Mouse (Mus musculus) left cerebral cortex, postnatal 25 days (tissue): ENCODE measurements around the gene Brwd1. TPM values are rescaled to one million over a fixed set of nuclear protein-coding genes. Genes with fewer than 3 reads are reported as not detected.
A peak's percentile ranks its signal among the peaks of the same experiment; 100 is the strongest.
"Not testable (repeated sequence)": the region's sequence is repeated elsewhere in the genome, so short reads cannot be mapped to it uniquely, and the experiment has no call there.

ENCODE experiments used
- DNase-seq, 2 experiments: peaks; one replicate each; pipeline ENCODE4 v3.0.0; 2022; ENCODE audit warnings: low spot score in 2 of 2, mixed read lengths in 1 of 2
- intact Hi-C: fragments of 180-260 bp; cut with DNase I; formaldehyde crosslinking; loops from one replicate; pipeline ENCODE4 v1.15.1; 2025
- total RNA-seq, 2 experiments: library from RNA; stranded (reverse); gene quantifications; 2 replicates each; pipeline ENCODE4 v1.2.3; 2021

The Brwd1 gene
- total RNA-seq, 2 experiments from 2014 or later, result 135 to 159 TPM

DNA sequence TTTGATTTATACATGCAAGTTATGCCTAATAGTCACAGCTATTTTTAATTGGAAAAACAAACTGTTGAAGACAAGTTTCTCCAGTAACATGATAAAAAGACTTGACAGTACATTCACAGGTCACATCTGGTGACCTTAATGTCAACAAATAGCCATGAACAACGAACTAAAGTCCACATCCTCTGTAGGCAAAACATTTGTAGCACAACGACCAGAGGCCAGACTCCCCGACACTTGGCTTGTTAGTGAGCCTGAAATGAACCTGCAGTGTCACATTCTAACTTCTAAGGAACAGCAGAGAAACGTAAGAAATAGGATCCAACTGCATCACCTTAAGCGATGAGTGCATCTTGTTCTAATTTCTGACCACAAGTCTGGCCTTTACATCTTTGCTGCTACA, 89.7 kb downstream of the Brwd1 start:
- DNase-seq, result no peak
- intact Hi-C loops, result no loop called here

DNA sequence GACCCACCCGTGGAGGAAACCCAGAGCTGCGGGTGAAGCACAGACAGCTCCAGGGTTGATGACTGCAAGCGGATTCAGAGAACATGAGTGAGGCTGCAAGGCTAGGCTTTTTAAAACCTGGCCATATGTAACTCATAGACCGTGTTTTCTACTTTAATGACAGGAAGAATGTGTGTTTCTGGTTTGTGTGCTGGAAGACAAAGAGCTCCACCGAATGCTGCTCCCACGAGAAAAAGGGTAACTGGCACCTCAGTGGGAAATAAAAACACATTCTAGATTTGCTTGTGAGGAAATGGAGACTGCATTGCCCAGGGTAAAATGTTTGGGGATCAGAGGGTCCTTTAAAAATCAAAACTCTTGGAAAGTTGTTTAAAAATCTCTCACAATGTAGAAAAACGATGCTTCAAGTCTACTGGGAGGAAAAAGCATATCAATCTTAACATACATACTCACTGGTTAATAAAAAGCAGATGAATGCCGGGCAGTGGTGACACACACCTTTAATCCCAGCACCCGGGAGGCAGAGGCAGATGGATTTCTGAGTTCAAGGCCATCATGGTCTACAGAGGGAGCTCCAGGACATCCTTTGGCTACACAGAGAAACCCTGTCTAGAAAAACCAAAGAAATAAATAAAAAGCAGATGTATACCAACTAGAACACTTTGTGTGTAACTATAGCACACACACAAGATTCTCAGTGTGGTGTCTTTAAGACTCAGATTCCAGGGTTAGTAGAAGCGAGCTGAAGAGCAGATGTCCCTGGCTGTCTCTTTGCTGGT, 91.0 kb downstream of the Brwd1 start:
- DNase-seq, result no peak
- intact Hi-C loops, result no loop called here

DNA sequence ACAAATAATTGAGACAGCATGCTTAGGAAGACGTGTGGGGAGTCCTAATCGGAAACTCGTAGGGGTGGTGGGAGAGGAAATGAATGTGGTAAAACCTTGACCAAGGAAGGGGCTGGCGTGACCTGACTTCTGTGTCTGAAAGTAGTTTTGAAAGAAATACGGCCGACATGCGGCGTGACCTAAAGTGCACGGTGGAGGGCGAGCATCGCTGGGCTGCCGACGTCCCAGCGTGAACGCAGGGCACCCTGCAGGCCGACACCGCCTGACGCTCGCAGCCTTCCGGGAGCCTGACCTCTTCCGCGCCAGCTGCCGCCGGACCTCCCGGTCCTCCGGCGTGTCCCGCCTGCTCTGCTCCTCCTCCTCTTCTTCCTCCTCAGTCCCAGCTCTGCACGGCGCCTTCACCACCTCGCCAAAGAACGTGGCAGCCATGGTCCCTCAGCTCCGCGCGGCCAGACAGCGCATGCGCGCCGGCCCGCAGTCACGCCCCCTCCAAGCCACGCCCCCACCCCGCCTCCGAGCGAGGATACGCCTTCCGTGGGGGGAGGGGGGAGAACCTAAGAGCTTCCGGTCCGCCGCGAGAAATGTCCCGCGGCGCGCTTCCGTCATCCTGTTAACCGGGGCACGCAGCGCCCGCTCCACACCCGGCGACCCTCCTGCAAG, 91.7 kb downstream of the Brwd1 start, which contains the start of gene Psmg1:
Gene Psmg1 (minus strand): TSS at position 499 of the 660 bp plus-strand sequence.
- intact Hi-C loops, result no loop called here

DNA sequence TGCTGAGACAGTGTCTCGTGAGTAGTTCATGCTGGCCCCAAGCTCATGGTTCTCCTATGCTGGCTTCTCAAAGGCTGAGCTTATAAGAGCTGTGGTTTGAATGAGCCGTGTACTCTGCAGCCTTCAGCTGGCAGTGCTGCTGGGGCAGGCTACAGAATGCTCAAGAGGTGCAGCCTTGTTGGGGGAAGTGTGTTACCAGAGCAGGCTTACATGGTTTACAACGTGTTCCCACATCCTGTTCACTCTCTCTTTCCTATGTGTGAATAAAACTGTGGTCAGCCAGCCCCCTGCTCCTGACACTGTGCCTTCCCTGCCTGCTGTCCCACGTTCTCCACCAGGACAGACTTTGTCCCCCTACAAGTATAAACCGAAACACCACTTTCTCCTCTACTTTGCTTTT, 97.4 kb downstream of the Brwd1 start:
- DNase-seq, result no peak
- intact Hi-C loops, result no loop called here

More for the DNA sequence above, 91.7 kb downstream of the Brwd1 start, which contains the start of gene Psmg1:
- DNase-seq, result peak; percentile 96 to 97

DNA sequence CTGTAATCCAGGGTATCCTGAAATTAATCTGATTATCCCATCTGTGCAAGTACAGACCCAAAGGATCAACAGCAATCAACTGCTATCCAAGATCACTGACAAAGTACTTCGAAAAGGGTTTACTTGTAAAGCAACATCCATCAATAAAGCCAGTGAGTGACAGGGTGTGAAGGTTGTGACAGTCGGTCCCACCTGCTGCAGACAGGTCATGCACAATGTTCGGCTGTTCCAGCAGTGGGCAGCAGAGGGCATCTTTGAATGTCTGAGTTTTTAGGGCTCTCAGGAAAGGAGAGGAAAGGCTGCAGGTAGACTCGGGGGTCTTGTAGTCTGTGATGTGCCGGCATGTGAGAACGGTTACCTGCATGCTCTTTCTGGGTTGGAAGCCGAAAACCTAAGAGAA, 98.7 kb downstream of the Brwd1 start:
- intact Hi-C loops, result no loop called here
- DNase-seq, result no peak

DNA sequence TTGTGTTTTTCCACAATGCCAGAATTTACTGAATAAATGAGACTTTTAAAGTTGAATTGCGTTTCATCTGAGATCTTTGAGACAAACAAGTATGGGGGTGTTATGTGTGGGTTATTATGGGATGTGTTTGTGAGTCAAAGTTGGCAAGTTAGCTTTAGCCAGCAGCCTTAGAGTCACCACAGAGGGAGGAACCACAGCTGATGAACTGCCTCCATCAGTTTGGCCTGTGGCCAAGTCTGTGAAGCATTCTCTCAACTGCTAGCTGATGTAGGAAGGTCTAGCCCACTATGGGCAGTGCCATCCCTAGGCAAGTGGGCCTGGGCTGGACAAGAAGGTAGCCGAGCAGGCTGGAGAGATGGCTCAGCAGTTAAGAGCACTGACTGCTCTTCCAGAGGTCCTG, 111.5 kb downstream of the Brwd1 start:
- DNase-seq, result no peak
- intact Hi-C loops, result loop anchor here (10.0 kb wide), 1 partner anchor 374 kb away; no protein-coding TSS in a partner anchor

DNA sequence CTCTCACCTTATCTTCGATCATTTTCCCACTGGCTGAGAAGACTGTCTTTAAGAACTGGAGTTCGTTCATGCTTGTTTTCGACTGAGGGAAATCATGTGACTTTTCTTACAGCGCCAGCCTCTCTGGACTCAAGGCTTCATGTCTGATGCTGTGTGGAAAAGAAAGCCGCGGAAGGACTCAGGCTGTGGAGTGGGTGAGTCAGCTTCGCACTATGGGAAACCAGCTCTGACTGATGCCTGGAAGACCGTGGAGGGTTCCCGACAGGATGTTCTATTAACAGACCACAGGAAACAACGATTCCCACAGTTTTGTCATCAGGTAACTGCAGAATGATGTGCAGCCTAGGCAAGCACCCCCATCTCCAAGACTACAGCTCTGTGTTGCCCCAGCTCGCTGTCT, 114.9 kb downstream of the Brwd1 start:
- peak in 1 of 2 experiments; percentile 24 for DNase-seq
- intact Hi-C loops, result loop anchor here (10.0 kb wide), 1 partner anchor 773 kb away; no protein-coding TSS in a partner anchor

DNA sequence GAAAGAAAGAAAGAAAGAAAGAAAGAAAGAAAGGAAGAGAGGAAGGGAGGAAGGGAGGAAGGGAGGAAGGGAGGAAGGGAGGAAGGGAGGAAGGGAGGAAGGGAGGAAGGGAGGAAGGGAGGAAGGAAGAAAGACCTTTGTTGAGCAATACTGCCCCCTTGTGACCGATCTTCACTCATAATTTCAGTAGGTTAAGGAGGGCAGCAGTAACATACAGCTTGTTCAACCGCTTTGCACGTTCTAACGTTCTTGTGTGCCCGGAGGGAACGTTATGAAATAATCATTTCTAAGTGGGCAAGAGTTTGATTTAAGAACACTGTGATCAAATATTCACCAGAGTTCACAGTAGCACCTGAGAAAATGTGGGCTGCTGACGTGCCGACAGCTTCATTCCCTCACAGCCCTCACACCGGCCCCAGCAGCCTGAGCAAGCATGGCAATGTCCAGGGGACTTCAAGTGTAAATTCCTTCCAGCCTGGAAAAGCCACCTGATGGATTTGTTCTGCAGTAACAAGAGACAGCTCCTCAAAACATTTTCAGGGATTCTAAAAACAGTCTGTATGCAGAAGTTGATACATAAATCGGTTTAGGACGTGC, 117.8 kb downstream of the Brwd1 start:
- intact Hi-C loops, result loop anchor here (2.0 to 10.0 kb wide), 5 partner anchors 317 to 770 kb away; no protein-coding TSS in a partner anchor

DNA sequence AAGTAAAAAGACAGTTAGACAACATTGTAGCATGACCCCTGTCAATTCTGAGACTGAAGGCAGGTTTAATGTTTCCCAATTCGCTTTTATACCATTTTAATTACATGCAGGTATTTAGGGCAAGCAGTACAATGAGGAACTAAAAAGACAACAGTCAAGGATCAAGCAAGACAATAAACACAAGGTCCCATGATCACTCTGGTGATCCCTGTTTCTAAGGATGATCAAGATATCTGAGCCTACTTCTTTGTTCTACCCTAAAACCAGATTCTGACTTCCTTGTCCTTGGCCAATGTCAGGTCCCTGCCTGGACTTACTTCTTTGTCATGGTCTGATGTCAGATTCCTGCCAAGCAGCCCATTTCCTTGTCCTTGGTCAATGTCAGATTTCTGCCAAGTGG, 120.8 kb downstream of the Brwd1 start:
- intact Hi-C loops, result loop anchor here (5.0 to 10.0 kb wide), 4 partner anchors 314 to 767 kb away; no protein-coding TSS in a partner anchor
- not testable (repeated sequence) for DNase-seq

More for the DNA sequence above, 117.8 kb downstream of the Brwd1 start:
- DNase-seq, result peak; percentile 41 to 51

DNA sequence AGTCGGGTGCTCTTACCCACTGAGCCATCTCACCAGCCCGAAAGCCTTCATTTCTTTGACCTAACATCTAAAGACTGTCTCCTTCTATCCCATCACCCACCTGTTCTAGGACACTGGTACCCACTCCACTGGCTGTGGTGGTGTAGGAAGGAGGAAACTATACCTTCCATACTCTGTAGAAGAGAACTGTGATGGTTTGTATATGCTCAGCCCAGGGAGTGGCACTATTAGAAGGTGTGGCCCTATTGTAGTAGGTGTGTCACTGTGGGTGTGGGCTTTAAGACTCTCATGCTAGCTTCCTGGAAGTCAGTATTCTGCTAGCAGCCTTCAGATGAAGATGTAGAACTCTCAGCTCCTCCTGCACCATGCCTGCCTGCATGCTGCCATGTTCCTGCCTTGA, 121.6 kb downstream of the Brwd1 start:
- intact Hi-C loops, result loop anchor here (5.0 to 10.0 kb wide), 4 partner anchors 313 to 766 kb away; no protein-coding TSS in a partner anchor
- not testable (repeated sequence) for DNase-seq

DNA sequence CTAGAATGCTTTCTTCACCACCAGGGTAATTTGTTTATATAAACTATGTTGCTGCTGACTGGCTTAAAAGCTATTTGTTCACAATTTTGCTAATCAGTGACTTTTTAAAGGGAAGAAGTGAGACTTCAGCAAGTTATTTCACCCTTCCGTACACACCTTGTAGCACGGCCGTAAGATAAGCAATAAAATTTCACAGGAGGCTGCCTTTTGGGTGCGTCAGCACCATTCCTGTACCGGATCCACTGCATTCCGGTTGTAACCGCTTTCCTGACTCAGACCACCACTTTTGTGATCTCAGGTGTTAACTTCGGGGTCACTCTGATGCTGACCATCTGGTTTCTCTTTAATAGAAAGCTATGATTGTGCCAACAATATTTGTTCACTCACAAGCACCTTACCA, 124.2 kb downstream of the Brwd1 start:
- intact Hi-C loops, result no loop called here
- DNase-seq, result no peak

DNA sequence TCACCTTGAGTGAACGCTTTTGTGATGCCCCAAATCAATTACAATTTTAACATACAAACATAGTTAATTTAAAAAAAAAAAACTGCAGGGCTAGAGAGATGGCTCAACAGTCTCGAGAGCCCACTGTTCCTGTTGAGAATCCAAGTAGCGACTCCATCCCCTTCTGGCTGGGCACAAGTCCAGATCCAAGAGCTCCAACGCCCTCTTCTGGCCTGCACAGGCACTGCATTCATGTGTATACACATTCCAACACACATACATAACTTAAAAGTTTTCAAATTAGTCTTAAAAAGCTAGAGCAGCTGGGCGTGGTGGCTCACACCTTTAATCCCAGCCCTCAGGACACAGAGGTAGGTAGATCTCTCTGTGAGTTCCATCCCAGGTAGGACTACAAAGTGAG, 125.7 kb downstream of the Brwd1 start:
- intact Hi-C loops, result no loop called here

DNA sequence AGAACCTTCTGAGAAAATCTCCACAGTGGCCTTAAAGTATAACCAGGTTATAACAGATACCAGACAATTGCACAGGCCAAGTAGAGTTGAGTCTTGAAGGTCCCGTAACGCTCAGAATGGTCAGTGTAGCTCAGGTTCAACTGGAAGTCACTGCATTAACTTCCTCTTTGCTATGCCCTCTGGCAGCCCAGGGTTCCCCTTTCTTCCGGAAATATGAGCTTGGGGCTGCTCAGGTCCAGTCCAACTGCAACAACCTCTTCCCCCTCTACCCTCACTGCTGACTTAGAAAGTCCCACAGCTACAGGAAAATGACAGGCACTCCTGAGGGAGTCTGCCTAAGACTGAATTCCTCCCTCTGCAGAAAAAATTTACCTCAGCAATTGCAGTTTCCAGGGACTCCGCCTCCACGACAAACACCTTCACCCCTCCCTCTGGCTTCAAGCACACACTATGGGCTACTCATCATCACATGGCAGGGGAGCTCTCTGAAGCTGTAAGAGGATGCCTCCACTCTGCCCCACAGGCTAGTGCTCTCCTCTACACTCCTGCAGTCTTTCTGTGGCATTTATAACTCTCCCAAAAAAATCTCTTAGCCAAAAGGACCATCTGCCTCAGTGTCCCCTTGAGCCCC, 126.5 kb downstream of the Brwd1 start:
- intact Hi-C loops, result no loop called here
- DNase-seq, result no peak

More for the DNA sequence above, 125.7 kb downstream of the Brwd1 start:
- DNase-seq, result no peak

DNA sequence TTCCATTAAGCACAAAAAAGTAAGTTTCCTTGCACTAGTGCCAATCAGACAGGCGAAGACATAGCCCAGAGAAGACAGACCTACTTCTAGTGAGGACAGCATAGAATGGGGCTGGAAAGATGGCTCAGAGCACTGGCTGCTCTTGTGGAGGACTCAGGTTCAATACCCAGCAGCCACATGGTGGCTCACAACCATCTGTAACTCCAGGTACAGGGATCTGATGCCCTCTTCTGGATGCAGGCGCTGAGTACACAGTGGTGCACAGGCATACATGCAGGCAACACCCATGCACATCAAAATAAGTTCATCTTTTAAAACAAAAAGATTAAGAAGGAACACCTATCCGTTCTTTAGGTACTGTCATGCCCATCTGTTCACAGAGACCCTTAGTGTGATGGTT, 128.0 kb downstream of the Brwd1 start:
- intact Hi-C loops, result no loop called here
- DNase-seq, result no peak

DNA sequence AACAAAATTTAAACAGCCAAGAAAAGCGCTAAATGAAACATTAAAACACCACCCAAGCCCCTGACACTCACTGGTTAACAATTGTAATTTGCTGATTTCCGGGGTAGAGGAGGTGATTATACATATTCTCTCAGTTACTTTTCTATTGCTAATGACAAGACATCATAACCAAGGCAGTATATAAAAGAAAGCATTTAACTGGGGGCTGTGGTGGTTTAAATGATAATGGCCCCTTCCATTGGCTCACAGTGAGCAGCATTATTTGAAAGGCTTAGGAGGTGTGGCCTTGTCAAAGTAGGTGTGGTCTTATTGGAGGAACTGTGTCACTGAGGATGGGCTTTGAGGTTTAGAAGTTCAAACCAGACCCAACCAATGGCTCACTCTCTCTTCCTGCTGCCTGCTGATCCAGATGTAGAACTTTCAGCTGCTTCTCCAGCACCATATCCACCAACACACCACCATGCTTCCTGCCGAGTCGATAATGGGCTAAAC, 129.1 kb downstream of the Brwd1 start:
- intact Hi-C loops, result no loop called here
- no peak for DNase-seq

DNA sequence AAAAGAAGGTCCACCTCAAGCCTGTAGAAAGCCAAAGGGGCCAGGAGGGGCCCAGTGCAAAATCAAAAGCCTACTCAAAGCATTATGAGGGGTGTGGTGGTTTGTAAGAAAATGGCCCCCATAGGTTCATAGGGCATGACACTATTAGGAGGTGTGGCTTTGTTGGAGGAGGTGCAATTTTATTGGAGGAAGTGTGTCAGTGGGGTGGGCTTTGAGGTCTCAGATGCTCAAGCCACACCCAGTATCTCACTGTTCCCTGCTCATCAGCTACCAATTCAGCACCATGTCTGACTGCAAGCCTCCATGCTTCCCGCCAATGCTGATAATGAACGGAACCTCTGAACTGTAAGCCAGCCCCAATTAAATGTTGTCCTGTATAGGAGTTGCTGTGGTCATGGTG, 130.9 kb downstream of the Brwd1 start:
- intact Hi-C loops, result no loop called here
- no peak for DNase-seq

DNA sequence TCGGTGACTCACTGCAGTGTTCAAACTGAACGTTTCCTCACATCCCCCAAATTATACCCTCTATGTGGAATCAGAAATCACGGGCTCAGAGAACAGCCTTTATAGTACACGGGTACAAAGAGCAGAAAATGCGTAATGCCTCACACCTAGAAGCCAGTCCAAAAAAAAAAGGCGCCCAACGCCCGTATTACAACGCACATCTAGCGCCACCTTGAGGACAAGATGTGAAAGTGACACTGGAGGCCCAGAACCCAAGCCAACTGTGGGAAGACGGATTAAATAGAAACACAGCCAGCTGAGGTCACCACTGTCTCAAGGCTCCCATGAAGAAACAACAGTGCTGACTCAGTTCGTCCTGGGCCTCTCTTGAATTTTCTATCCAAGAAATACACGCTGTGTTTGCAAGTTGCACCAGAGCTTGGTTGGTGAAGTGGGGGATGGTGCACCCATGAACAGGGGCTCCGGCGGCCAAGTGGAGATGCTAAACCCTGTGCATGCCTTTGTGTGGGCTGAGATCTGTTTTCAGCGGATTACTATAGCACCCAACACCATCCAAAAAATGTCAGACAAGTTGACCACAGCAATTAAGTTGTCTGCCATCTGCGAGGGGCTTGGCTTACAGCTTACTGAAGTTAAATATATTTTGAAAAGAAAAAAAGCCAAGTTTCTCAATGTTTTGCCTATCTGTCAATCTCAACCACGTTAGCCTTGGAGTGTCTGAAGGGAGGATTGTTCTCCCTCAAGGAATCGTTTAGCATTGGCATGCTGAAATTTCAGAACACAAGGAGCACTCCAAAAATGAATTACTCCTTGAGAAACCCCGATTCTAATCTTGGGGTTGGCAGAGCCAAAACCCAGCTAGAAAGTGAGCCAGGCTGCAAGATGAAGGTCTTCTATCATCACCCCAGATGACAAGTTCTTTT, 136.7 kb downstream of the Brwd1 start:
- intact Hi-C loops, result loop anchor here (1.0 to 5.0 kb wide), 5 partner anchors 243 to 593 kb away; partner anchors contain the start of gene Ets2
- peak; percentile 77 to 85 for DNase-seq

DNA sequence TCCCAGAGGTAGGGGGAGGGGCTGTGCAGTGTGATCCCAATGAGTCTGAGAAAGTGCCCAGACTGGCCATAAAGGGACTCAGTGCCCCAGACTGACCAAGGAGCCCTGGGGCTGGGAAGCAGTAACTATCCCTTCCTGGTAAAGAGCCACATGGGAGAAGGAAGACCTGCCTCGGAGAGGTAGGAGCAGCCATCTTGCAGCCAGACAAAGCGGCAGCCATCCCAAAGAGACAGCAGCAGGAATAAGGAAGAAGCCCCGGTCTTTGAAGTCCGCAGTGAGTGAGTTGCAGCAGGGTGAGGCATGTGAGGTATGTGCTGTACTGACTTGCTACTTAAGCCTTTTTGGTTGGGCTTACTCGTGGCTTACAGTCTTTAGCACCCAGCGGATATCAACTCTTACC, 139.1 kb downstream of the Brwd1 start:
- intact Hi-C loops, result loop anchor here (5.0 kb wide), 1 partner anchor 121 kb away; no protein-coding TSS in a partner anchor
- DNase-seq, result no peak
